Mouse (Mus musculus): Measurements from ENCODE around the gene Dapk3. TPM values are rescaled to one million over a fixed set of nuclear protein-coding genes. Genes with fewer than 3 reads are reported as not detected.

Dapk3 gene
- total and polyA plus RNA-seq, 3 experiments = 27.8 to 30.6 (median 29.0) TPM

- intact Hi-C loops (cut with DNase I) = no loop called here
- Histone ChIP-seq H3K4me1 (ENCODE audit: control insufficient read depth, insufficient read depth, low read length) (no peaks in the 10 kb centered on the region), H3K79me2 (replicated peaks; ENCODE audit: control insufficient read depth, insufficient read depth, low read length) (no peaks in the 10 kb centered on the region), H3K27ac (peak overlapping the region; percentile 96), H3K27me3 (ENCODE audit: control insufficient read depth, insufficient read depth, low read length) (no peaks in the 10 kb centered on the region), H3K4me3 (no peak overlapping the region), H3K36me3 (ENCODE audit: control insufficient read depth, insufficient read depth, low read length) (no peaks in the 10 kb centered on the region), H3K9ac (ENCODE audit: low read depth, low read length) (peak overlapping the region; percentile 45)
- TF ChIP-seq EP300 (IDR thresholded peaks at IDR 0.05; ENCODE audit: insufficient read depth, low read depth, low read length) = peak; percentile 56; the same call in 1 of the 2 replicates
- TF ChIP-seq CTCF (IDR thresholded peaks at IDR 0.05) = no peak
- TF ChIP-seq POLR2A (IDR thresholded peaks at IDR 0.05; ENCODE audit: insufficient read depth, low read depth, low read length) = peak; percentile 47
- WGBS = 62% methylated on average over 20 of the region's 20 CpGs
- peak; percentile 27 to 39 for DNase-seq
Measured at GRCm38 (mm10) chr10:81200605-81201287, 17.9 kb downstream of the Dapk3 start.

GRCm38 (mm10) chr10:81201807-81202758, 19.3 kb downstream of the Dapk3 start, which contains the start of gene Nmrk2:
Nmrk2 (minus strand) TSS chr10:81202051.
- no peaks in the 10 kb centered on the region for H3K27me3 ChIP-seq (ENCODE audit: control insufficient read depth, insufficient read depth, low read length)
- H3K4me3 ChIP-seq = no peak within 1 kb of the TSS; the same call in 1 of the 2 replicates
- WGBS = 39% methylated on average over 13 of the region's 13 CpGs
- DNase-seq = peak; percentile 46 to 71
- peak; percentile 65 for TF ChIP-seq POLR2A (IDR thresholded peaks at IDR 0.05; ENCODE audit: insufficient read depth, low read depth, low read length)
- TF ChIP-seq CTCF (IDR thresholded peaks at IDR 0.05) = no peak
- TF ChIP-seq EP300 (IDR thresholded peaks at IDR 0.05; ENCODE audit: insufficient read depth, low read depth, low read length) = peak; percentile 73; the same call in 1 of the 2 replicates
- intact Hi-C loops (cut with DNase I) = no loop called here
- peak within 1 kb of the TSS; percentile 45 for H3K9ac ChIP-seq (ENCODE audit: low read depth, low read length)
- no peaks in the 10 kb centered on the region for H3K79me2 ChIP-seq (replicated peaks; ENCODE audit: control insufficient read depth, insufficient read depth, low read length)
- no peaks in the 10 kb centered on the region for H3K36me3 ChIP-seq (ENCODE audit: control insufficient read depth, insufficient read depth, low read length)
- peak within 1 kb of the TSS; percentile 96 for H3K27ac ChIP-seq
- no peaks in the 10 kb centered on the region for H3K4me1 ChIP-seq (ENCODE audit: control insufficient read depth, insufficient read depth, low read length)

- Histone ChIP-seq H3K4me3 (no peak overlapping the region), H3K4me1 (ENCODE audit: control insufficient read depth, insufficient read depth, low read length) (no peaks in the 10 kb centered on the region), H3K27me3 (ENCODE audit: control insufficient read depth, insufficient read depth, low read length) (no peaks in the 10 kb centered on the region), H3K79me2 (replicated peaks; ENCODE audit: control insufficient read depth, insufficient read depth, low read length) (no peaks in the 10 kb centered on the region), H3K36me3 (ENCODE audit: control insufficient read depth, insufficient read depth, low read length) (no peaks in the 10 kb centered on the region), H3K9ac (ENCODE audit: low read depth, low read length) (no peak overlapping the region), H3K27ac (peak overlapping the region; percentile 78)
- DNase-seq = peak in 1 of 2 experiments; percentile 40
- intact Hi-C loops (cut with DNase I) = no loop called here
- WGBS = 55% methylated on average over 8 of the region's 8 CpGs
- peak; percentile 14; the same call in 1 of the 2 replicates for TF ChIP-seq CTCF (IDR thresholded peaks at IDR 0.05)
- TF ChIP-seq POLR2A (IDR thresholded peaks at IDR 0.05; ENCODE audit: insufficient read depth, low read depth, low read length) = peak; percentile 35; the same call in 1 of the 2 replicates
- no peak; the same call in 1 of the 2 replicates for TF ChIP-seq EP300 (IDR thresholded peaks at IDR 0.05; ENCODE audit: insufficient read depth, low read depth, low read length)
Measured at GRCm38 (mm10) chr10:81202978-81203720, 20.3 kb downstream of the Dapk3 start.

GRCm38 (mm10) chr10:81204137-81204536, 21.3 kb downstream of the Dapk3 start:
- Histone ChIP-seq H3K4me3 (no peak overlapping the region), H3K27ac (peak overlapping the region; percentile 78)
- no peak for DNase-seq

GRCm38 (mm10) chr10:81210154-81210553, 27.3 kb downstream of the Dapk3 start:
- no peaks in the 10 kb centered on the region for H3K36me3 ChIP-seq (ENCODE audit: control insufficient read depth, insufficient read depth, low read length)
- no peak for DNase-seq
- H3K27ac ChIP-seq = no peak overlapping the region
- intact Hi-C loops (cut with DNase I) = no loop called here
- H3K4me3 ChIP-seq = no peak overlapping the region
- no peaks in the 10 kb centered on the region for H3K4me1 ChIP-seq (ENCODE audit: control insufficient read depth, insufficient read depth, low read length)
- H3K9ac ChIP-seq (ENCODE audit: low read depth, low read length) = no peak overlapping the region
- no peaks in the 10 kb centered on the region for H3K27me3 ChIP-seq (ENCODE audit: control insufficient read depth, insufficient read depth, low read length)
- H3K79me2 ChIP-seq (replicated peaks; ENCODE audit: control insufficient read depth, insufficient read depth, low read length) = no peaks in the 10 kb centered on the region
- TF ChIP-seq EP300 (IDR thresholded peaks at IDR 0.05; ENCODE audit: insufficient read depth, low read depth, low read length) (no peak), POLR2A (IDR thresholded peaks at IDR 0.05; ENCODE audit: insufficient read depth, low read depth, low read length) (peak; percentile 20; the same call in 1 of the 2 replicates), CTCF (IDR thresholded peaks at IDR 0.05) (peak; percentile 57)
- 98% methylated on average over 5 of the region's 5 CpGs for WGBS

More at GRCm38 (mm10) chr10:81204137-81204536, 21.3 kb downstream of the Dapk3 start:
- no peaks in the 10 kb centered on the region for H3K36me3 ChIP-seq (ENCODE audit: control insufficient read depth, insufficient read depth, low read length)
- no peak overlapping the region for H3K9ac ChIP-seq (ENCODE audit: low read depth, low read length)
- TF ChIP-seq CTCF (IDR thresholded peaks at IDR 0.05) (no peak), EP300 (IDR thresholded peaks at IDR 0.05; ENCODE audit: insufficient read depth, low read depth, low read length) (no peak), POLR2A (IDR thresholded peaks at IDR 0.05; ENCODE audit: insufficient read depth, low read depth, low read length) (no peak; the same call in none of the 2 replicates)
- intact Hi-C loops (cut with DNase I) = no loop called here
- no peaks in the 10 kb centered on the region for H3K79me2 ChIP-seq (replicated peaks; ENCODE audit: control insufficient read depth, insufficient read depth, low read length)
- 40% methylated on average over 4 of the region's 4 CpGs for WGBS
- H3K27me3 ChIP-seq (ENCODE audit: control insufficient read depth, insufficient read depth, low read length) = no peaks in the 10 kb centered on the region
- H3K4me1 ChIP-seq (ENCODE audit: control insufficient read depth, insufficient read depth, low read length) = no peaks in the 10 kb centered on the region

All from heart, adult 2 months (tissue).